ENCODE assay signal across 11 mouse cellular contexts in the genomic region with DNA sequence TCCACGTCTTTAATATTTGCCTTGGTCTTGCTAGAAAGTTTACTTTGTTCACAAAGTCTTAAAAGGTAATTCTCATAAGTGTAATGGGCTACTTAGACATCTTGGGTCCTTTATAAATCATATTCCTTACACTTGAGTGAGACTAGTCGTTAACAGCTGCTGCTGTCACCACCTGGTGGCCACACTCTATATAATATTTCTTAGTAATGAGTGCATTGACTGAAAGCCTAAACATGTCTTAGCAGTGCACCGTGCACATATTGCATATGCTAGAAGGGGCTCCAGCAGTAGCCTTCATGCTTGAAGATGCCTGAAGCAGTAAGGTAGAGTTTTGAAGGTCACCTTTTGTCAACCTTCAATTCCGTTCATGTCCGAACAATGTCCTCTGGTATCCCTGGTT.
A peak's percentile ranks its signal among the peaks of the same experiment; 100 is the strongest.
DNase-seq lines count a peak whose midpoint lies in the region; ATAC-seq and TF ChIP-seq lines count a peak whose summit lies in the region.
"Had no signal": no experiment of that assay in that cellular context is flagged by ENCODE, and none has a peak within 500 bp of the region (broad histone marks: within the 10 kb centered on the region; RNA-seq: fewer than 3 reads in every experiment).

No protein-coding gene starts in this region.

- no peak for TF ChIP-seq EP300 in CH12.LX (IDR thresholded peaks at IDR 0.05; ENCODE audit: low read length)

- WGBS in kidney, adult 2 months, result 63% methylated on average over 5 of the region's 5 CpGs

- no peak overlapping the region for H3K9ac ChIP-seq in CH12.LX (ENCODE audit: insufficient read depth, low read depth)
- H3K9ac ChIP-seq: lung, embryonic 15.5 days; neural tube, embryonic 13.5 days had no signal

- H3K79me2 ChIP-seq in CH12.LX (replicated peaks; ENCODE audit: control insufficient read depth, extremely low read depth, insufficient read depth, poor library complexity, severe bottlenecking), result no peaks in the 10 kb centered on the region

- H3K9me3 ChIP-seq in CH12.LX (replicated peaks; ENCODE audit: low read length), result peaks cover 23% of the 10 kb centered on the region
- H3K9me3 ChIP-seq: lung, embryonic 15.5 days; neural tube, embryonic 13.5 days had no signal

- DNase-seq in cerebellum, postnatal 14 days, result peak; percentile 27 to 47
- no peak for DNase-seq in cerebellum, adult 9-10 months
- peak; percentile 58 for DNase-seq in kidney, adult 2 months
- no peak for DNase-seq in kidney, adult 8-10 months
- no peak for DNase-seq in CH12.LX (ENCODE audit: extremely low read depth)
- peak; percentile 41 to 50 for DNase-seq in kidney, postnatal 4 days
- DNase-seq in ovary, postnatal 36 days (ENCODE audit: low spot score), result no peak
- DNase-seq: cerebellum, adult 18-20 months had no signal

- in situ Hi-C loops in CH12.LX (cut with MboI; ENCODE audit: low pct_ligation_motif_present, low pct_unique_long_range_greater_than_20kb, low sequenced_read_pairs), result no loop called here

- no peak overlapping the region for H3K4me3 ChIP-seq in kidney, adult 2 months (ENCODE audit: insufficient read depth, low read depth, low read length)
- H3K4me3 ChIP-seq in CH12.LX (replicated peaks in 1 of 3; ENCODE audit: low read depth in 2 of 3, low read length in 2 of 3, poor library complexity in 1 of 3), result no peak overlapping the region
- H3K4me3 ChIP-seq: lung, embryonic 15.5 days; neural tube, embryonic 13.5 days had no signal

- H3K27me3 ChIP-seq in kidney, adult 2 months (replicated peaks; ENCODE audit: control insufficient read depth, insufficient read depth, low read length), result no peaks in the 10 kb centered on the region
- H3K27me3 ChIP-seq in CH12.LX (replicated peaks), result no peaks in the 10 kb centered on the region
- H3K27me3 ChIP-seq: lung, embryonic 15.5 days; neural tube, embryonic 13.5 days had no signal

- ATAC-seq in CD4-positive, CD25-positive, alpha-beta regulatory T cell, adult 4 months, result no peak

- H3K36me3 ChIP-seq in kidney, adult 2 months (ENCODE audit: control insufficient read depth, insufficient read depth, low read length), result no peaks in the 10 kb centered on the region
- H3K36me3 ChIP-seq in CH12.LX (replicated peaks in 1 of 2; ENCODE audit: control insufficient read depth in 1 of 2, insufficient read depth in 1 of 2, low read length in 1 of 2), result no peaks in the 10 kb centered on the region
- H3K36me3 ChIP-seq: lung, embryonic 15.5 days; neural tube, embryonic 13.5 days had no signal

- dilution Hi-C loops in CH12.LX (cut with MboI; ENCODE audit: extremely low pct_ligation_motif_present, extremely low pct_unique_long_range_greater_than_20kb, low sequenced_read_pairs), result no loop called here

- no peak overlapping the region for H3K27ac ChIP-seq in kidney, adult 2 months (ENCODE audit: insufficient read depth, low read depth, low read length)
- H3K27ac ChIP-seq in CH12.LX (ENCODE audit: insufficient read depth, low read depth), result no peak overlapping the region
- H3K27ac ChIP-seq: lung, embryonic 15.5 days; neural tube, embryonic 13.5 days had no signal

- no peaks in the 10 kb centered on the region for H3K4me1 ChIP-seq in kidney, adult 2 months (ENCODE audit: control insufficient read depth, insufficient read depth, low read length)
- H3K4me1 ChIP-seq in CH12.LX (ENCODE audit: control insufficient read depth in 1 of 2, insufficient read depth in 2 of 2), result no peaks in the 10 kb centered on the region

- peak; percentile 8 for TF ChIP-seq RAD21 in CH12.LX (IDR thresholded peaks at IDR 0.05; ENCODE audit: low read depth, low read length)

- TF ChIP-seq CTCF in kidney, adult 2 months (conservative IDR thresholded peaks at IDR 0.05; ENCODE audit: insufficient read depth, insufficient read length, low read depth, low read length), result no peak
- 0 out of 4 replicates have a peak, but pooled peaks of 1 of the 2 experiments have one; percentile 8 for TF ChIP-seq CTCF in CH12.LX (conservative IDR thresholded peaks at IDR 0.05 in 1 of 2, IDR thresholded peaks at IDR 0.05 in 1 of 2; ENCODE audit: low read depth in 2 of 2, low read length in 2 of 2)

- no peak for TF ChIP-seq POLR2A in kidney, adult 2 months (IDR thresholded peaks at IDR 0.05; ENCODE audit: low read depth, low read length)
- no peak for TF ChIP-seq POLR2A in CH12.LX (IDR thresholded peaks at IDR 0.05; ENCODE audit: low read depth, low read length)

- no peak overlapping the region for H3K4me2 ChIP-seq in CH12.LX (ENCODE audit: insufficient read depth, low read depth, poor library complexity, severe bottlenecking)
- H3K4me2 ChIP-seq: lung, embryonic 15.5 days; neural tube, embryonic 13.5 days had no signal

TF ChIP-seq in CH12.LX, 34 proteins besides CTCF, POLR2A, EP300 and RAD21:
- no peak for TF ChIP-seq MEF2A (IDR thresholded peaks at IDR 0.05; ENCODE audit: borderline replicate concordance, low read depth, low read length)
- no peak for TF ChIP-seq NRF1 (IDR thresholded peaks at IDR 0.05; ENCODE audit: low read depth, low read length)
- TF ChIP-seq NELFE (IDR thresholded peaks at IDR 0.05; ENCODE audit: low read depth, low read length), result no peak
- TF ChIP-seq MAX (IDR thresholded peaks at IDR 0.05; ENCODE audit: low read length), result no peak
- no peak for TF ChIP-seq PAX5 (IDR thresholded peaks at IDR 0.05; ENCODE audit: low read length)
- TF ChIP-seq TBP (conservative IDR thresholded peaks at IDR 0.05; ENCODE audit: low read depth, low read length), result no peak
- no peak for TF ChIP-seq ELF1 (IDR thresholded peaks at IDR 0.05; ENCODE audit: low read depth, low read length)
- TF ChIP-seq MAZ (IDR thresholded peaks at IDR 0.05; ENCODE audit: low read depth, low read length), result no peak
- TF ChIP-seq GABPA (IDR thresholded peaks at IDR 0.05; ENCODE audit: insufficient replicate concordance, low read depth, low read length), result no peak
- no peak for TF ChIP-seq ZC3H11A (IDR thresholded peaks at IDR 0.05; ENCODE audit: low read depth, low read length)
- TF ChIP-seq POLR2AphosphoS2 (IDR thresholded peaks at IDR 0.05; ENCODE audit: low read depth, low read length), result no peak
- no peak for TF ChIP-seq CHD1 (IDR thresholded peaks at IDR 0.05; ENCODE audit: low read depth, low read length)
- no peak for TF ChIP-seq IRF4 (IDR thresholded peaks at IDR 0.05; ENCODE audit: low read depth, low read length)
- TF ChIP-seq USF2 (conservative IDR thresholded peaks at IDR 0.05; ENCODE audit: low read depth, low read length), result no peak
- TF ChIP-seq SIN3A (IDR thresholded peaks at IDR 0.05; ENCODE audit: low read length), result no peak
- TF ChIP-seq USF1 (IDR thresholded peaks at IDR 0.05; ENCODE audit: low read depth, low read length), result no peak
- no peak for TF ChIP-seq RCOR1 (conservative IDR thresholded peaks at IDR 0.05; ENCODE audit: low read depth, low read length)
- TF ChIP-seq MAFK (IDR thresholded peaks at IDR 0.05; ENCODE audit: insufficient replicate concordance, low read length), result no peak
- TF ChIP-seq KAT2A (IDR thresholded peaks at IDR 0.05; ENCODE audit: insufficient replicate concordance, low read length), result no peak
- no peak for TF ChIP-seq MXI1 (IDR thresholded peaks at IDR 0.05; ENCODE audit: low read depth, low read length)

Comparison
In these comparisons a context has a peak if more than half of its experiments do, and no peak if none do; other contexts are left out.
1. DNase-seq: peak in cerebellum, postnatal 14 days (2 of 2), kidney, adult 2 months (single experiment) and kidney, postnatal 4 days (2 of 2); none in cerebellum, adult 9-10 months (single experiment), kidney, adult 8-10 months (0 of 2), CH12.LX (single experiment) and ovary, postnatal 36 days (single experiment).